Mouse (Mus musculus) hematopoietic multipotent progenitor cell, adult 10-12 weeks (in vitro differentiated cells): ENCODE measurements around the gene Sdc1. TPM values are rescaled to one million over a fixed set of nuclear protein-coding genes. Genes with fewer than 3 reads are reported as not detected.

Experiments
- polyA plus RNA-seq: library from polyadenylated mRNA; stranded (reverse); fragments of >175 nt; gene quantifications from 2 replicates; pipeline ENCODE4 v1.2.3, GENCODE M21; 2012; ENCODE audit warnings: low replicate concordance

Gene Sdc1
- polyA plus RNA-seq: 41.4 and 57.6 TPM in 2 replicates

GRCm38 (mm10) chr12:8770946-8771843 lies at the start of gene Sdc1:
Sdc1 (plus strand) TSS chr12:8771323.

Other genes starting within 250 kb of the Sdc1 start
- not detected in 2 replicates for gene Slc7a15, start 172.3 kb upstream of the Sdc1 start, polyA plus RNA-seq
- gene Pum2, start 97.2 kb upstream of the Sdc1 start, polyA plus RNA-seq: 62.8 and 82.2 TPM in 2 replicates
- gene Laptm4a, start 150.3 kb downstream of the Sdc1 start, polyA plus RNA-seq: 9.7 and 43.7 TPM in 2 replicates
- gene Matn3, start 176.6 kb downstream of the Sdc1 start, polyA plus RNA-seq: not detected in 2 replicates
- gene Wdr35, start 202.6 kb downstream of the Sdc1 start, polyA plus RNA-seq: 0.12 and 0.37 TPM in 2 replicates